In genomic region chr11:88692374-88692773, GRCm38 (mm10) we compare ENCODE assay signal across 8 mouse cellular contexts. TPM values are rescaled to one million over a fixed set of nuclear protein-coding genes. Genes with fewer than 3 reads are reported as not detected.
DNase-seq lines count a peak whose midpoint lies in the region; ATAC-seq and TF ChIP-seq lines count a peak whose summit lies in the region.

No protein-coding gene starts in this region.

- TF ChIP-seq CTCF in brain, embryonic 14.5 days (IDR thresholded peaks at IDR 0.05; ENCODE audit: borderline replicate concordance, extremely low read depth, insufficient read depth, insufficient read length): no peak
- TF ChIP-seq CTCF in midbrain, postnatal 0 days (IDR thresholded peaks at IDR 0.05): 0 out of 2 replicates have a peak, but pooled peaks have one; percentile 9

- intact Hi-C loops in heart, postnatal 10 days (cut with DNase I): no loop called here
- intact Hi-C loops in gastrocnemius, postnatal 14 days (cut with DNase I; ENCODE audit: low total_unique reads): no loop called here

- no peak overlapping the region for H3K4me3 ChIP-seq in midbrain, postnatal 0 days (ENCODE audit: low read depth, low read length)

- H3K4me1 ChIP-seq in midbrain, postnatal 0 days (ENCODE audit: insufficient read depth, low read length): peaks cover 5% of the 10 kb centered on the region; the same call in 1 of the 2 replicates

- no peaks in the 10 kb centered on the region for H3K27me3 ChIP-seq in midbrain, postnatal 0 days (ENCODE audit: insufficient read depth, low read length)

- no peak overlapping the region for H3K27ac ChIP-seq in midbrain, postnatal 0 days (ENCODE audit: low read depth, low read length)

- no peak overlapping the region for H3K4me2 ChIP-seq in midbrain, postnatal 0 days (ENCODE audit: low read depth, low read length, poor library complexity, severe bottlenecking)

- no peak for TF ChIP-seq POLR2A in brain, embryonic 14.5 days (IDR thresholded peaks at IDR 0.05; ENCODE audit: borderline replicate concordance, extremely low read depth, insufficient read depth, insufficient read length, poor library complexity, severe bottlenecking)

- no peaks in the 10 kb centered on the region for H3K9me3 ChIP-seq in midbrain, postnatal 0 days (ENCODE audit: low read length)

- H3K36me3 ChIP-seq in midbrain, postnatal 0 days (ENCODE audit: insufficient read depth, low read length): peaks cover 6% of the 10 kb centered on the region; the same call in 1 of the 2 replicates

- DNase-seq in heart, adult 11 months: peak; percentile 95
- no peak for DNase-seq in heart, adult 8-10 months (ENCODE audit: low spot score)
- peak; percentile 71 for DNase-seq in brain, embryonic 14.5 days (ENCODE audit: low read depth)
- DNase-seq in heart, postnatal 10 days: peak; percentile 53 to 66
- peak; percentile 44 for DNase-seq in midbrain, postnatal 0 days (ENCODE audit: low spot score)
- DNase-seq in cerebellum, postnatal 10 days: no peak
- DNase-seq in gastrocnemius, postnatal 14 days: no peak

- no peak overlapping the region for H3K9ac ChIP-seq in midbrain, postnatal 0 days (replicated peaks; ENCODE audit: low read length, poor library complexity, severe bottlenecking)

- no peak for ATAC-seq in midbrain, postnatal 0 days (ENCODE audit: low FRiP score)
- no peak for ATAC-seq in erythroblast, adult 5-6 weeks (replicated peaks; ENCODE audit: low FRiP score, poor library complexity, severe bottlenecking)

- 32% methylated on average over 9 of the region's 10 CpGs for WGBS in midbrain, postnatal 0 days

RNA-seq across cellular contexts. Expression of gene Msi2, which starts 25.9 kb away (rescaled TPM):
- total RNA-seq in heart, adult 8-10 months (2022): 100 to 1,000 TPM; 206 to 216 (median 210) TPM
- polyA plus RNA-seq in brain, embryonic 14.5 days (2012; rRNA removed): 74.1 and 90.4 TPM in 2 replicates
- 100 to 1,000 TPM; 218 to 219 TPM for total RNA-seq in heart, postnatal 10 days (2021)
- total RNA-seq in midbrain, postnatal 0 days (2014; rRNA removed): 133 and 142 TPM in 2 replicates
- 21.6 and 26.9 TPM in 2 replicates for polyA plus RNA-seq in midbrain, postnatal 0 days (2015; fragmentation: Nextera tagmentation; extraction: Ambion mirVana)
- 6.5 and 10.2 TPM in 2 replicates for total RNA-seq in erythroblast, adult 5-6 weeks (2015; ENCODE audit: low replicate concordance)
- 8.6 and 13.9 TPM in 2 replicates for total RNA-seq in erythroblast, adult 5-6 weeks (2017; ENCODE audit: low replicate concordance)
- 100 to 1,000 TPM; 156 to 165 TPM for total RNA-seq in gastrocnemius, postnatal 14 days (2021)

Comparison
In these comparisons a context has a peak if more than half of its experiments do, and no peak if none do; other contexts are left out.
1. DNase-seq: peak in heart, adult 11 months (single experiment), brain, embryonic 14.5 days (single experiment), heart, postnatal 10 days (2 of 2) and midbrain, postnatal 0 days (single experiment); none in heart, adult 8-10 months (single experiment), cerebellum, postnatal 10 days (0 of 2) and gastrocnemius, postnatal 14 days (single experiment).